Mouse (Mus musculus): ENCODE measurements around the gene 4921511C20Rik.

4921511C20Rik gene

GRCm38 (mm10) chrX:127393993-127394392, at the start of gene 4921511C20Rik:
4921511C20Rik (plus strand) TSS chrX:127394293.
- DNase-seq (ENCODE audit: extremely low spot score), result no peak
